Mouse (Mus musculus): ENCODE measurements at regions not wholly inside any gene's neighbourhood (a gene's known extent, or its start where the extent isn't known, plus 50 kb on each side); places are given as distances from the start of the nearest gene placed in this dataset.
A peak's percentile ranks its signal among the peaks of the same experiment; 100 is the strongest.

DNA sequence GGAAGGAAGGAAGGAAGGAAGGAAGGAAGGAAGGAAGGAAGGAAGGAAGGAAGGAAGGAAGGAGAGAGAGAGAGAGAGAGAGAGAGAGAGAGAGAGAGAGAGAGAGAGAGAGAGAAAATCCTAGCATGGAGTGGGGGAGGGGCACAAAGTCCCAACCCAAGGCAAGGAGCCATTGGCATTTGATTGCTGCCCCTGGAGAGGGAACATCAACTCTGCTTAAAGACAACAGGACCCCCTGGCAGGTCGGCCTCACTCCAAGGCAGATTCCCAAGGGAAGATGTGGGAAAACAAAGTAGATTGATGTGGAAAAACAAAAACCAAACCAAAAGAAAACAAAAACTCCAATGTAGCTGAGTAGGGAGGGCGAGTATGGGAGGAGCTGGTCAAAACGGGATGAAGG is 49.9 kb upstream of the Fzd10 start:
- DNase-seq (ENCODE audit: low spot score): no peak

- DNase-seq (ENCODE audit: low spot score): no peak
Observed at GRCm38 (mm10) chr5:128549811-128550210, 50.8 kb upstream of the Fzd10 start.

GRCm38 (mm10) chr5:128542049-128542448 is 58.6 kb upstream of the Fzd10 start:
- DNase-seq (ENCODE audit: low spot score): no peak

DNA sequence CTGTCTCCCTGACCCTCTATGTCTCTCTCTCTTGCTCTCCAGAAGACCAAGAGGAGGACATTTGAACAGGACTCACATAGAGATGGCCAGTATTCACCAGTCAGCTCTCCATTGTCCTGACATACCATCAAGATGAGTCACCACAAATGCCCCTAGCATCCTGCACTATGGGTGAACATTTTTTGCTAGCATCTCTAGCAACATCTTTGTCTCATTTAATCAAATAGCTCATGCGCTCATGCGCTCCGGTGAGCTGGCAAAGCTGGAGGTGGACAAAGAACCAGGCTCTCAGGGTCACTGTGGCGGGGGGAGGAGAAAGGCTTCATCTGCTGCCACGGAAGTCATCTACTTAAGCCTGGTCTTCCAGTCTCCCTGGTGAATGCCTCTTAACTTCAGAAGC is 62.0 kb upstream of the Fzd10 start:
- no peak for DNase-seq (ENCODE audit: low spot score)

DNA sequence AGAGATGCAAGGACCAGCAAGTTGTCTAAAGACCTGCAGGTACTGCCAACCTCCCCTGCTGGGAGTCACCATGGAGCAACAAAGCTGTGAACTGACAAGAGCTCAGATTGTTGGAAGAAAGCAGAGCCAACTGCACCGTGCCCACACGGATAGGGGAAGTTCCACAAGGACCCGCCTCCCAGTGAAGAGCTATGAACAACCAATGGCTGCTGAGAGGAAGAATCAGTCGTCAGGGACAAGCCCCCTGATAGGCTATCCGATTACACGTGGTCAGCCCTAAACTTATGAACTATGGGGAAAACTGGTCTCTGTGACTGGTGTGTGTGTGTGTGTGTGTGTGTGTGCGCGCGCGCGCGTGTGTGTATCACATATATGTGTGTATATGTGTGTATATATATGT is 63.4 kb upstream of the Fzd10 start:
- no peak for DNase-seq (ENCODE audit: low spot score)

DNA sequence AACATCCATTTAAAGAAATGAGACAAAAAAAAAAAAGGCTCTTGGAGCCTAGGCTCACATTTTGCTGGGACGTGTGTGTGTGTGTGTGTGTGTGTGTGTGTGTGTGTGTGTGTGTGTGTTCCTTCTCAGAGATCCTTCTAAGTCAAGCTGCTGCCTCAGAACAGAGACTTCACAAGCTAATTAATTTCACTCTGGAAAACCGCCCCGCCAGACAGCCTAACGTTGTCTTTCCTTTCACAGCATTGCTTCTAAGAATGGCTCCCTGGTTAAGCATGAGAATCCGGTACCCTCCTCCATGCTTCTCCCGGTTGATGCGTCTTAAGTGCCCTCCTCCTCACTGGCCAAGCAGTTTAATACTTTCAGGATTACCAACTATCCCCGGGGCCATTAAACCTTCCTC is 64.3 kb upstream of the Fzd10 start:
- DNase-seq (ENCODE audit: low spot score): no peak

GRCm38 (mm10) chr5:128527241-128527640 is 73.4 kb upstream of the Fzd10 start:
- DNase-seq (ENCODE audit: low spot score): no peak

GRCm38 (mm10) chr5:128526432-128526831 is 74.2 kb upstream of the Fzd10 start:
- DNase-seq (ENCODE audit: low spot score): no peak

DNA sequence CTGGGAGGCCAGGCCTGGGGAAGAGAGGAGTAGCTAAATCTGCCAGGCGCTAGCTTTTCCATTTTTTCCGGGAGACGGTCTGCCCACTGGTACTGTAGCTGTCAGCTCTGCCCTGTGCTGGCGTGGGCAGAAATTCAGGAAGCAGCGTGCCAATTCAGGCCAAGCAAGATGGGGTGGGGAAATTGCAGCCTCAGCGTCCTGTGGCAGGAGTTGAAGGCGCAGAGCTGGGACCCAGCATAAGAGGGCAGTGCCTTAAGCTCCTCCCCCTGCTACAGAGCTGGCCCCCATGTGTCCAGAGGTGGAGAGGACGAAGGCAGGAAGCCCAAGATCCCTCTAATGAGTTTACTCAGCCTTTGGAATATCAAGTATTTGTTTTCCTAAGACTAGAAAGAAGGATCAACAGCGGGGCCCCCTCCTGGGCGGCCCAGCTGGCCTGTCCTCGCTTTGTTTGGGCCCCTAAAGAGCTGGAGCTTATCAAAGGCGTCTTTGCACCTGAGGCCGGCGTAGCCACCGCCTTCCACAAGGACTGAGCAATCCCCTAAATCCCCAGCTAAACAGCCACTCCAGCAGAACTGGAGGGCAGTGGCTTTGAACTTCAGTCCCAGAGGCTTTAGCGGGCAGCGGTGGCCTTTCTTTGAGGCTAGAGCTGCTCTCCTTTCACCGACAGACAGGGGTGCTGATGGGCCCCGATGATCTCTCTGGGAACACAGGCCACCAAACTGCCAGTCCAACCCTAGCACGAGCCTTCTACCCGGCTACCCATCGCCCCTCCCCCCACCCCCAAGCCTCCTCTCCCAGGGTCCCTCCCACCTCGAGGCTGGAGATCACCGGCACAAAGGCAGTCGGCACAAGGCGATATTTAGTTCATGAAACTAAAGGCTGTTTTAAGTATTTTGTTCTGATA is 76.0 kb upstream of the Fzd10 start:
- DNase-seq (ENCODE audit: low spot score): no peak

GRCm38 (mm10) chr5:128522667-128523066 is 78.0 kb upstream of the Fzd10 start:
- no peak for DNase-seq (ENCODE audit: low spot score)

GRCm38 (mm10) chr5:128517336-128517735 is 83.3 kb upstream of the Fzd10 start:
- no peak for DNase-seq (ENCODE audit: low spot score)

DNA sequence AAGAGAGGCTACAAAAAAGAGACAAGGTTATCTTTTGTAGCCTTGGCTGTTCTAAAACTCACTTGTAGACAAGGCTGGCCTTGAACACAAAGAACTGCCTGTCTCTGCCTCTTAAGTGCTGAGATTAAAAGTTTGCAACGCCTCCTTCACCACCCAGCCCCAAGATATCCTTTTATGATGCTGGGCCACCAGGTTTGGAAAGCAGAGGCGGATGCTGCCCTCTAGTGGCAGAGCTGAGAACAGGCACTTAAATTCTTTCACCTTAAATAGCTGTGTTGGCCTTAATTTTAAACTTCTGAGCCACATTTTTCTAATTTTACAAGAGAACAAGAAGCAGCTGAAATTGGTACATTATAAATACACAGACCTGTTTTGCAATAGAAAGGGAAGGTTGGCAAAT is 82.5 kb upstream of the Tmem132d start:
- DNase-seq (ENCODE audit: low spot score): no peak

- peak; percentile 38 for DNase-seq (ENCODE audit: low spot score)
Observed at GRCm38 (mm10) chr5:128513261-128513660, 80.4 kb upstream of the Tmem132d start.

- DNase-seq (ENCODE audit: low spot score): no peak
Observed at GRCm38 (mm10) chr5:128512606-128513005, 79.7 kb upstream of the Tmem132d start.

GRCm38 (mm10) chr5:128504502-128504901 is 71.6 kb upstream of the Tmem132d start:
- peak; percentile 51 for DNase-seq (ENCODE audit: low spot score)

- no peak for DNase-seq (ENCODE audit: low spot score)
Observed at GRCm38 (mm10) chr5:128499488-128499887, 66.6 kb upstream of the Tmem132d start.

GRCm38 (mm10) chr5:128499033-128499432 is 66.2 kb upstream of the Tmem132d start:
- DNase-seq (ENCODE audit: low spot score): no peak

DNA sequence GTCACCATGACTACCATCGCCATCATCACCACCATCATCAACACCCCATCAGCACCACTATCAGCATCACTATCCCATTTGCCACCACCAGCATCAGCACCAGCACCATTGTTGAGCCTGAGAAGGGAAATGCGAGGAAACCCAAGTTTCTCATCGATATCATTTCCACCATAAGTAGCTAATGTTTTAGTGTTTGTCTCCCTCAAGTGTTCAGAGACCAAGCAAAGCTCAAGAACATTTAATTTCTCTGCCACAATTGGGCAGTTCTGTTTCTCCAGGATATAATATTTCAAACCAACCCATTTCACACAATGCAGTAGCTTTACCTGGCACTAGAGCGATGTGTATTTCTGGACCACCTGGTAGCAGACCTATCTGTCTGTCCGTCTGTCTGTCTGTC is 59.7 kb upstream of the Tmem132d start:
- DNase-seq (ENCODE audit: low spot score): no peak

DNA sequence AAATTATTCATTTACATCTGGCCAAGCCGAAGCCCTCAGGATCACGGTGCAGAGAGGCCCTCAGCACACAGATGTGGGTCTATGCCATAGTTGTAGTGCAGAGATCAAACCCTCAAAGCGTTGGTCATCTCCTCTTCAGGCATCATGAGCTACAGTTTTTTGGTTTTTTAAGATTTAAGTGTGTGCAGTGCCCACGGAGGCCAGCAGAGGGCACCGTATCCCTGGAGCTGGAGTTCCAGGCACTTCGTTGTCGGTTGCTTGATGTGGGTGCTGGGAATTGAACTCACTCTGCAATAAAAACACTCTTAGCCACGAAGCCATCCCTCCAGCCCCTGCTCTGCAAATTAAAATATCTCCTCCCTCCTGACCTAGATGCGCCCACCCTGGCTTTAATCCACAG is 58.3 kb upstream of the Tmem132d start:
- DNase-seq (ENCODE audit: low spot score): no peak

DNA sequence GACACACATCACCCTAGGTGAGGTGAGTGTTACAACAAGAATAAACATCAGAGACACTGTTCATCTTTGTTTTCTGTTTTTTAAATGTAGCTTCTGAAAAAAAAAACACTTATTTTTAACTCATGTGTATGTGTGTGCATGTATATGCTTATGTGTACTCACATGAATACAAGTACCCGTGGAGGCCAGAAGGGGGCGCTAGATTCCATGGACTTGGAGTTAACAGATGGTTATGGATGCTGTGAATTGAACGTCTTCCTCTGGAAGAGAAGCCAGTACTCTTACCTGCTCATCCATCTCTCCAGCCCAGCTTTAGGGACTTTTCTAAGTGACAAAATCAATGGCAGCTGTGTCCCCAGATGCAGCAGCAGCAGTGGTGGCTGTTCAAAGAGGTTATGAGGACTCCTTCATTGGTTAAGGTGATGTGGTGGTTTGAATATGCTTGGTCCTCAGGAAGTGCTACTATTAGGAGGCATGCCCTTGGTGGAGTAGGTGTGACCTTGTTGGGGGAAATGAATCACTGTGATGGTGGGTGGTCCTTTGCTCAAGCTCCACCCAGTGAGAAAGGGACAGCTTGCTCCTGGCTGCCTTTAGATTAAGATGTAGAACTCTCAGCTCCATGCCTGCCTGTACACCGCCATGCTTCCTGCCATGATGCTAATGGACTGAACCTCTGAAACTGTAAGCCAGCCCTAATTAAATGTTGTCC is 56.1 kb upstream of the Tmem132d start:
- no peak for DNase-seq (ENCODE audit: low spot score)

DNA sequence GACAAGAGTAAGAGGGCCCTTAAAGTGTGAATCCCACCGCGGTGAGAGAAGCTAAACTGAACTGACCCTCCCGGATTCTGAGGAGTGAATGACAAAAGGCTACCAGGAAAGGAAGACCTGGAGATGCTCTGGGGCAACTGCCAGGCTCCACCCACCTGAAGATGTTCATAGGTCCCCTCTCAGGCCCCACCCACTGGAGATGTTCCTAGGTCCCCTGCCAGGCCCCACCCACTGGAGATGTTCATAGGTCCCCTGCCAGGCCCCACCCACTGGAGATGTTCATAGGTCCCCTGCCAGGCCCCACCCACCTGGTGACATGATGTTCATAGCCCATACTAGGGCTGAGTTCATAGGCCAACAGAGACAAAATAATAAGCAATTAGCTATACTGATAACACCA is 54.5 kb upstream of the Tmem132d start:
- DNase-seq (ENCODE audit: low spot score): no peak

- DNase-seq (ENCODE audit: low spot score): no peak
Observed at GRCm38 (mm10) chr5:128484116-128484515, 51.2 kb upstream of the Tmem132d start.

DNA sequence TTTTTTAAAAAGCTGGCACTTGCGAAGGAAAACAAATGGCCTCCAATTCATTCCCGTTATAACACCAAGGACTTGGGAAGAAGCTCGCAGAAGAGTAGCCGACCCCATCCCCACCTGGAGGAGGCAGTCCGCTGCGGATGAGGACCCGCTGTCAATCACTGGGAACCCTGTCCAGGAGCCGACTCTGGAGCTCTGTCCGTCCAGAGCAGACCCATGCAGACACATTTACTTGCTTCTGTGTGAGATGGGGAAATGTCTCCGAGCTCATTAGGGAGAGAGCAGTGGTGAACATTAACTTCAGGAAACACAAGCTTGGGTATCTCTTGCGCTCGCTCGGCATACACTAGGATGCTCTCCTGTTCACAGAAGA is 50.5 kb upstream of the Tmem132d start:
- no peak for DNase-seq (ENCODE audit: low spot score)

Data from layer of hippocampus, adult 9-10 months (tissue).